Mouse (Mus musculus) ES-E14 (cell line): ENCODE results near the gene Zfp811. TPM values are rescaled to one million over a fixed set of nuclear protein-coding genes. Genes with fewer than 3 reads are reported as not detected.
"Not testable (repeated sequence)": the region's sequence is repeated elsewhere in the genome, so short reads cannot be mapped to it uniquely, and the experiment has no call there.

ENCODE experiments used
- DNase-seq: peaks from one replicate; pipeline ENCODE4 v3.0.0-alpha.2; 2013; ENCODE audit warnings: low read depth, low spot score
- H3K27ac ChIP-seq: 2 replicates; pipeline ENCODE4 v1.5.1; 2012; ENCODE audit warnings: low read depth, mild to moderate bottlenecking, low read length, moderate library complexity, mixed read lengths; ENCODE audit not compliant: poor library complexity, insufficient read depth, severe bottlenecking
- H3K36me3 ChIP-seq: 2 replicates; pipeline ENCODE4 v1.6.1; 2012; ENCODE audit warnings: mild to moderate bottlenecking, low read length, moderate library complexity, mixed read lengths; ENCODE audit not compliant: control insufficient read depth, poor library complexity, insufficient read depth, severe bottlenecking
- H3K4me1 ChIP-seq, 2 experiments: fragments of 150-350 bp in 1 of 2; sonication (generic) in 1 of 2; 2 replicates each; pipeline ENCODE4 v1.6.1; 2012; ENCODE audit warnings: low read length in 2 of 2, mild to moderate bottlenecking in 1 of 2, mixed read lengths in 1 of 2; ENCODE audit not compliant: control insufficient read depth in 2 of 2, insufficient read depth in 2 of 2, poor library complexity in 1 of 2
- H3K4me3 ChIP-seq, 2 experiments: fragments of 150-350 bp in 1 of 2; sonication (generic) in 1 of 2; 2 replicates each; pipeline ENCODE4 v1.5.1; 2012; ENCODE audit warnings: low read length in 2 of 2, low read depth in 1 of 2, mild to moderate bottlenecking in 1 of 2, mixed read lengths in 1 of 2; ENCODE audit not compliant: insufficient read depth in 1 of 2, poor library complexity in 1 of 2, severe bottlenecking in 1 of 2
- H3K9ac ChIP-seq: 2 replicates; pipeline ENCODE4 v1.6.1; 2012; ENCODE audit warnings: low read depth, mild to moderate bottlenecking, low read length, mixed read lengths; ENCODE audit not compliant: poor library complexity, insufficient read depth, severe bottlenecking
- H3K9me3 ChIP-seq: fragments of 150-350 bp; sonication (generic); 2 replicates; pipeline ENCODE4 v1.6.1; 2012; ENCODE audit warnings: low read depth, mild to moderate bottlenecking, low read length; ENCODE audit not compliant: control insufficient read depth, insufficient read depth
- CHD2 ChIP-seq: IDR thresholded peaks from 2 replicates; pipeline ENCODE4 v1.6.1; 2014; ENCODE audit warnings: mild to moderate bottlenecking, low read depth, low read length, inconsistent platforms
- HCFC1 ChIP-seq: IDR thresholded peaks from 2 replicates; pipeline ENCODE4 v1.6.1; 2012; ENCODE audit warnings: low read length, inconsistent platforms, borderline replicate concordance; ENCODE audit not compliant: insufficient read depth
- MAFK ChIP-seq: IDR thresholded peaks from 2 replicates; pipeline ENCODE4 v1.6.1; 2014; ENCODE audit warnings: mild to moderate bottlenecking, low read depth, low read length, inconsistent platforms; ENCODE audit not compliant: insufficient read depth
- ZC3H11A ChIP-seq: IDR thresholded peaks from 2 replicates; pipeline ENCODE4 v1.6.1; 2012; ENCODE audit warnings: low read depth, mild to moderate bottlenecking, inconsistent platforms, low read length, borderline replicate concordance
- ZNF384 ChIP-seq: IDR thresholded peaks from 2 replicates; pipeline ENCODE4 v1.6.1; 2012; ENCODE audit warnings: low read depth, low read length, inconsistent platforms
- in situ Hi-C, 2 experiments: fragments of 600-800 bp; cut with MboI; formaldehyde crosslinking; loops; one replicate each; pipeline ENCODE4 v1.15.1; 2025; ENCODE audit warnings: low sequenced_read_pairs in 2 of 2, inconsistent platforms in 1 of 2; ENCODE audit not compliant: unreplicated experiment in 2 of 2
- total RNA-seq: library from RNA; depleted of rRNA; stranded (reverse); fragments of 300-350 nt; gene quantifications from 2 replicates; pipeline ENCODE4 v1.2.3, GENCODE M21; 2012; rRNA removed

The Zfp811 gene
- total RNA-seq = 1.6 and 2.1 TPM in 2 replicates

DNA sequence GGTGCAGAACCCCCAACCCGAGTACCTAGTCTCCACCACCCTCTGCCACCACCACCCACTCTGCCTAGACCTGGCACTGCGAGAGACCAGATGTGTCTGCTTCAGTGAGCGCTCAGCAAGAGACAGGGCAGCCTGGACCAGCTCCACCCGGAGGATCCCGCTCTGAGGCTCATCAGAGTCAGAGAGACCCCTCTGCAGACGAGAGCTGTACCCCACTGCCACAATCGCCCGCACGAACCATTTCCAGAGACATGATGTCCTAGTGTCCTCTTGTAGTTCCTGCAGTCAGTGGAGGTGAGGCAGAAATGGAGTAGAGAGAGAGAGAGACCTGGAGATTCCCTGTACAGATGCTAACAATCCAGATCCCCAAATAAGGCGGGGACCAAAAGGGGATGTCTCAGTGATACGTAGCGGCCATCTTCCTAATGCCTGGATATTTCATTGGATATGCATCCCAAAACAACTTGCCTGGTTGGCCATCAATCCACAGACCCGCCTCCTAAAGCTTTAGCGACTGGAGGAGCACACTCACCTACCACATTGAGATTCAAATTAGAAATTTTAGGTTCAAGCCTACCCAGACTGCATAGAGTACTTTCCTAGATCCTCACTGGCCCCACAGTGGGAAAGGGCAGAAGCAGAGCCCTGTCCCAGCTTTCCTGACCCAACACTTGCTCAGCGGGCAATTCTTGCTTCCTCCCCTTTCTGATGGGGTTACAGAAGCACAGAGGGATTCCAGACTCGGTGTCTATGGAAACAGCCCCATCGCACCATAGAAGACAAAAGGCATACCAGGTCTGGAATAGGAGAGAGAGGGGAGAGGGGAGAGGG lies at the start of gene Zfp811:
Zfp811 (minus strand) TSS at position 388 of the 831 bp plus-strand sequence.
- TF ChIP-seq HCFC1 = no peak
- TF ChIP-seq CHD2 = peak; percentile 75; the same call in 1 of the 2 replicates
- Histone ChIP-seq H3K9ac (peak within 1 kb of the TSS; percentile 62), H3K9me3 (no peaks in the 10 kb centered on the region), H3K36me3 (peaks cover 2% of the 10 kb centered on the region; the same call in 1 of the 2 replicates), H3K27ac (peak within 1 kb of the TSS; percentile 57; the same call in 1 of the 2 replicates), H3K4me1 (peaks cover 2 to 8% of the 10 kb centered on the region in 2 experiments; a peak in 2 of 4 replicates), H3K4me3 (peak within 1 kb of the TSS; percentile 66 to 88)
- peak; percentile 83 for DNase-seq
- in situ Hi-C loops = no loop called here

DNA sequence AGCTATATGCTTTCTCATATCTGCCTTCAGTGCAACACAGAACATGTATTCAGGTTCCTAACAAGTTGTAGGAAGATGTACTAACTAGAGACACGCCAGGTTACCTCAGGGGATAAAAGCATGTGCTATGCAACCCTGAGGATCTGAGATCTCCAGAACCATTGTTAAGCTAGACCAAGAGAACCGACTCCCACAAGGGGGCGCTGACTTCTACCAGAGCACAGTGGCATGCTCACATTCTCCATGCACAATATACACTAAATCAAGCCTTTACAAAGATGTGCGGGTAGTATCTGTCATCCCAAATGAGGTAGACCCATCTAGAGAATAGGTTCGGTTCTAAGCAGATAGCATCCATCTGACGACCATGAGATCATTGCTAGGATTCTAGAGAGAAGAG lies 47.0 kb upstream of the Zfp811 start:
- H3K27ac ChIP-seq, H3K36me3 ChIP-seq, DNase-seq, in situ Hi-C loops, H3K9ac ChIP-seq, H3K4me1 ChIP-seq, H3K4me3 ChIP-seq, H3K9me3 ChIP-seq: not testable (repeated sequence)

- Histone ChIP-seq H3K9ac (no peak overlapping the region), H3K36me3 (no peaks in the 10 kb centered on the region), H3K4me3 (no peak overlapping the region), H3K27ac (no peak overlapping the region), H3K9me3 (no peaks in the 10 kb centered on the region), H3K4me1 (peaks cover 0 to 2% of the 10 kb centered on the region in 2 experiments; a peak in 1 of 4 replicates)
- TF ChIP-seq ZC3H11A (no peak), CHD2 (no peak)
- DNase-seq = no peak
- in situ Hi-C loops = no loop called here
These were observed 41.9 kb upstream of the Zfp811 start for GRCm38 (mm10) chr17:32851581-32851980.

DNA sequence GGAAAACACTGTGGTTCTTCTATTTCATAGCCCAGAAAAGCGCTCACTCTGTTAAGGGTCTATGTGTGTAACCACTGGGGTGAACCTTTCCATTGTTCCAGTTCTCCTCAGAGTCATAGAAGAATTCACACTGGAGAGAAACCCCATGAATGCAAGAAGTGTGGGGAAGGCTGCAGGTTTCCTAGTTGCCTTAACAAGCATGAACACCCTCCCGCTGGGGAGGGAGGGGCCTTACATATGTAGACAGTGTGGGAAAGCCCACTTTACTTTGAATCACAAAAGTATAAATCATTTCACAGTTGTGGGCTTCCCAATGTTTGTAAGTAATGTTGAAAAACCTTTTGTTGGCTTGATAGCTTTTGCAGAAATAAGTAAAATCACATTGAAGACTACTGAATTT lies 31.7 kb upstream of the Zfp811 start:
- Histone ChIP-seq H3K4me3 (no peak overlapping the region), H3K36me3 (no peaks in the 10 kb centered on the region), H3K9ac (no peak overlapping the region), H3K27ac (no peak overlapping the region), H3K9me3 (no peaks in the 10 kb centered on the region), H3K4me1 (peaks cover 0 to 2% of the 10 kb centered on the region in 2 experiments; a peak in 3 of 4 replicates)
- TF ChIP-seq CHD2 (no peak), ZNF384 (no peak), HCFC1 (no peak), ZC3H11A (no peak), MAFK (no peak)
- in situ Hi-C loops = no loop called here
- DNase-seq = no peak

DNA sequence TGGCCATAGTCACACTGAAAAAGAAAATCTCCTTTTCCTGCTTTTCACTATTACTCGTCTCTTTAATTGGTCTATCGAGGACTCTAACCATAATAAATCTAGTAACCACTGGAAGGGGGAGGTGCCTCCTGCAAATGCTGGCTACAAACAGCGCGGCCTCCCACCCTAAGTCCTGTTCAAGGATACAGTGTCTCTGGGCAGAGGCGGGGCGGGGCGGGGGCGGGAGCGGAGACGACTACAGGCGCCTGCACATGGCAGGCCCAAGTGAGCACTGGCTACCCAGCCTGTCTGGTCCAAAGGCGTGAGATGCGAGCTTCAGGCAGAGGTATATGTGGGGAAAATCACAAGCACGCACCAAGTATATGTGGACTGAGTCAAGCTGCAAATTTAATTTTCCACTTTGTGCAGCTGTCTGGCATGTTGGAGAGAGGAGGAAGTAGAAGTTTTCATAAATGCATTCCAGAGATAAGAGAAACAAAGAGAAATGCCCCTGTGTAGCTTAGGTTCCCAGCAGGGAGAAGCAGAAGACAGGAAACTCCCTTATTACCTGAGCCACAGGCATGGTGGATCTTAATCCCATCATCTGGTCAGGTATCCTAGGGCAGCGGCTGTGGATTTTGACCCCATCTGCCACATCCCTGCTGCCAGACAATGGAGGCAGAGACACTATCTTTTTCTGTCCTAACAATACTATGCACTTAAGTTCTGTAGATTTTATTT lies 29.5 kb upstream of the Zfp811 start:
- Histone ChIP-seq H3K4me1 (peaks cover 0 to 2% of the 10 kb centered on the region in 2 experiments; a peak in 3 of 4 replicates), H3K9ac (no peak overlapping the region), H3K27ac (no peak overlapping the region), H3K4me3 (no peak overlapping the region), H3K9me3 (no peaks in the 10 kb centered on the region), H3K36me3 (no peaks in the 10 kb centered on the region)
- in situ Hi-C loops = no loop called here
- DNase-seq = no peak
- TF ChIP-seq CHD2 (no peak), HCFC1 (no peak)
